Mouse (Mus musculus): ENCODE data around the gene Bckdk. TPM values are rescaled to one million over a fixed set of nuclear protein-coding genes. Genes with fewer than 3 reads are reported as not detected.
A peak's percentile ranks its signal among the peaks of the same experiment; 100 is the strongest.

Gene Bckdk
- 202 and 239 TPM in 2 replicates for polyA plus RNA-seq (2012; ENCODE audit: insufficient read depth, insufficient read length, missing spikeins)

DNA sequence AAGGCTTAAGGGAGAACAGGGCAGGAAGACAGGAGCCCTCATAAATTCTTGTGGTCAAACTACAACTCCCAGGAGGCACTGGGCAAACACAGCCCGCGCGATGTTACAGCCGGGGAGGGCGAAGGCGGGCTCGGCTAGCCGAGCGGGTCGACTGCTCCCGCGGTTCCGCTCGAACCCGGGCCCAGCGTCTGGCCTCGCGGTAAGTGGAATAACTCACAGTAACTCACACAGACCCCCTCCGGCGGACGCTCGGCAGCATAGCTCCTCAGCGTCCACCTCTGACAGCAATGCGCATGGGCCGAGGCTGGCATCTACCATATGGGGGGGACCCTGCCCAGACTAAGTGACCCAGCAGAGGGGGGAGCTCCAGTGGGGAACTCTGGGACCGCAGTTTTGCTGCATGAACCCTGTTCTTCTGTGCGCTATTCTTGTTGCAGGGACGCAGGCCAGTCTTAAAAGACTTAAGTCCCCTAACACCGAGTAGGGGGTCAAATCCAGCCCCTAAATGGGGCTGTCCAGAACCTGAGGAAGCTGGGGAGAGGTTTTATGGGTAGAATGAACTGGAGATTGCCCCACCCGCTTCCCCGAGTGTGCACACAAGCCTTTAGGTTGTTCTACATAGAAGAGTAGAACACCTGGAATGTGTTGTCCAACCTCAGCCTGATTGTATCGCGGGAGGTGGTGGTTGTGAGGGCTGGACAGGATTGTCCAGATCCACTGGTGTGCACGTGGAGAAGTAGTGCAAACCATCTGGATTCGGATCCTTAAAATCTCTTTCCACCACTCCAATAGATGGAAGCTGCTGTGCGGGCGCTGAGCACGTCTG lies at the start of gene Bckdk:
Gene Bckdk (plus strand): TSS at position 112 of the 826 bp plus-strand sequence.
- H3K4me3 ChIP-seq (ENCODE audit: insufficient read depth, low read depth, low read length) = peak within 1 kb of the TSS; percentile 76
- H3K27ac ChIP-seq (replicated peaks; ENCODE audit: low read depth, low read length) = peak within 1 kb of the TSS; percentile 52
- H3K4me1 ChIP-seq (ENCODE audit: control insufficient read depth, insufficient read depth, insufficient read length, low read length) = peaks cover 6% of the 10 kb centered on the region

DNA sequence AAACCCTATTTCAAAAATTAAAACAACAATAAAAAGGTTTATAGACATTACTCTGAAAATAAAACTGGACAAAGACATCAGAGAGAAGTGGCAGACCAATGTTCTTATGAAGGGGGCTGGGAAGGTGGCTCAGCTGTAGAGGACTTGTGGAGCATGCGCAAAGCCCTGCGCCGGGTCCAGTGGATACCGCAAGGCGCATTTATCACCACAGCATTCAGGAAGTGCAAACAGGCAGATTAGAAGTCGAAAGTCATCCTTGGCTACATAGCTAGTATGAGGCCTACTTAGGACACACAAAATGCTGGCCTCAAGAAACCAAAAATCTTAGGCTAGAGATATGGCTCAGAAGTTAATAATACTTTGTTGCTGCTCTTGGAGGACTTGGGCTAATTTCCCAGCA lies 45.6 kb upstream of the Bckdk start:
- no peak overlapping the region for H3K27ac ChIP-seq (replicated peaks; ENCODE audit: low read depth, low read length)
- no peak overlapping the region for H3K4me3 ChIP-seq (ENCODE audit: insufficient read depth, low read depth, low read length)
- no peaks in the 10 kb centered on the region for H3K4me1 ChIP-seq (ENCODE audit: control insufficient read depth, insufficient read depth, insufficient read length, low read length)

DNA sequence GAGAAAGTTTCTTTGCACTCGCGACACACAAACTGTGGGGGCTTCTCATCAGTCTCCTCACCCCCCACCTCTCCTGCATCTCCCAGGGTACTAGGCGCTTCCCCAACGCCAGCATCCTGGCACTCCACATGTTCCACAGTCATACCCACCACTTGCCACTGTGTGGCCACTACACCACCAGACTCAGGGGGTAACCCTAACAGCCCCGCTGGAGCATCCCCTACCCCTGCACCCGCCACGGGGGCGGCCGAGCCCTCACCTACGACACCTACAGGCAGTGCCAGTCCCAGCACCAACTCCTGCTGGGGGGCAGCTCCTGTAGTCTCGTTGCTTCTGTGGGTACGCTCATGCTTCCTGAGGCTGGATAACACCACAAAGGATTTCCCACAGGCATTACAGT lies 37.4 kb upstream of the Bckdk start:
- no peak overlapping the region for H3K4me3 ChIP-seq (ENCODE audit: insufficient read depth, low read depth, low read length)
- H3K4me1 ChIP-seq (ENCODE audit: control insufficient read depth, insufficient read depth, insufficient read length, low read length) = no peaks in the 10 kb centered on the region
- no peak overlapping the region for H3K27ac ChIP-seq (replicated peaks; ENCODE audit: low read depth, low read length)

DNA sequence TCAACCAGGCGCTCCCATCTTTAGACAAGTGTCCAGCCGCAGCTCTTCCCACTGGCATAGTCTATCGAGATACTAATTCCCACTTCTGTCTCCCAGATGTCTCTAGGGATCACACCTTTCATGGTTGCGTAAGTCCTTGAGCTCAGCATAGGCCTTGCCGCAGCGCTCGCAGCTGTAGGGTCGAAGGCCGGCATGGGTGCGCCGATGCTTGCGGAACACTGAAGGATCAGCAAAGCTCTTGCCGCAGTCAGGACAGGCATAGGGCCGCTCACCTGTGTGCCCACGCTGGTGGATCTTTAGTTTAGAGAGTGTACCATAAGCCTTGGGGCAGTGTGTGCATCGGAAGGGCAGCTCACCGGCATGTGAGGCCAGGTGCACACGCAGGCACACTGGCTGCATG lies 36.2 kb upstream of the Bckdk start:
- H3K4me1 ChIP-seq (ENCODE audit: control insufficient read depth, insufficient read depth, insufficient read length, low read length) = no peaks in the 10 kb centered on the region
- no peak overlapping the region for H3K27ac ChIP-seq (replicated peaks; ENCODE audit: low read depth, low read length)

DNA sequence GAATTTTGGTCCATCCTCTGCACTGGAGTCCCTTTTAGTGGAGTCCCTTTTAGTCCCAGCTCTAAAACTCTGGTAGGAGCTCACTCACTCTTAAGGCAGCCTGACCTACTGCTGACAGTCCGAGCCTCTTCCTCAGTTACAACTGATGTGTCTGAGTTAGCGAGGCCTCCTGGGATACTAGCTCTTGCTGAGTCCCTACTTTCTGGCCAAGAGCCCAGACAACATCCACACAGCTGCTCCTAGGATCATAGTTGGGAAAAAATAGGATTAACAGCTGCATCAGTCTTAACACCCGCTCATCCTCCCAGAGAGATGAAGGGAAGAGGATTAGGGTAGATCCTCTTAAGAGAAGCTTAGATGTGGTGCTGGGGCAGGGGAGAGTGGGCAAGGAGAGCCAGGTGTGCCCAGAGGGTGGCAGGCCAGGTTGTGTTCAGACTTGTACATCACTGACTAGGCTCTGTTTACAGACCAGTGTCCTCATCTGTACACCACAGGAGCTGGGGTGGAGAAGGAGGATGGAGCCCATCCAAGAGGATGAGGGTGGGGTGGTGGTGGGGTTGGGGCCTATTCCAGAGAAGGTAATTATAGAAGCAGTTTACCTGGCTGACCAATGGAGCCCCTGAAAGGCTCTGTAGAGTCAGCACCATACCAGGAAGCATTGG lies 34.6 kb upstream of the Bckdk start:
- H3K4me1 ChIP-seq (ENCODE audit: control insufficient read depth, insufficient read depth, insufficient read length, low read length) = no peaks in the 10 kb centered on the region
- H3K27ac ChIP-seq (replicated peaks; ENCODE audit: low read depth, low read length) = no peak overlapping the region
- H3K4me3 ChIP-seq (ENCODE audit: insufficient read depth, low read depth, low read length) = no peak overlapping the region

More for the DNA sequence above, 36.2 kb upstream of the Bckdk start:
- no peak overlapping the region for H3K4me3 ChIP-seq (ENCODE audit: insufficient read depth, low read depth, low read length)

DNA sequence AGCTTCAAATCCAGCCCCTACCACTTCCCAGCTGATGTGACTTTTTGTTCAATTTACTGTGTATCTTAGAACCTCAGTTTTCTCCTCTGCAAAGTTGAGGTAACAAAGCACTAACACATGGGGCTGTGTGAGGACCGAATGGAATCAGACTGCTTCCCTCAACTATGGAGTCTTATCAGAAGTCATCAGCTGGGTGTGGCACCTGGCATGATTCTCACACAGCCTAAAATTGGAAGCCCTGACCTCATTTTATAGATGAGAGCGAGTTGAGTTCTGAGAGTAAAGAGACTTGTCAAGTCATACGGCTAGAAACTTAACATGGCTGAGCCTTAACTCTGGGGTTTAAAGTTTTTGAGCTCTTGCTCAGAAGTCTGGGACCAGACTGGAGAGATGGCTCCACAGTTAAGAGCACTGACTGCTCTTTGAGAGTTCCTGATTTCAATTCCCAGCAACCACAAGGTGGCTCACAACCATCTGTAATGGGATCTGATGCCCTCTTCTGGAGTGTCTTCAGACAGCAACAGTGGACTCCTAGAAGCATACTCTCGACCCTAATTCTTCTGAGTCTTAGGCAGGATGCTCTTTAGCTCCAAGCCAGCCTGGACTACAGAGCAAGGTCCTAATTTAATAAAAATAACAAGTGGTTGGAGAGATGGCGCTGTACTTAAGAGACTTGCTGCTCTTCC lies 33.6 kb upstream of the Bckdk start:
- Histone ChIP-seq H3K4me3 (ENCODE audit: insufficient read depth, low read depth, low read length) (no peak overlapping the region), H3K27ac (replicated peaks; ENCODE audit: low read depth, low read length) (no peak overlapping the region), H3K4me1 (ENCODE audit: control insufficient read depth, insufficient read depth, insufficient read length, low read length) (no peaks in the 10 kb centered on the region; the same call in 1 of the 2 replicates)

DNA sequence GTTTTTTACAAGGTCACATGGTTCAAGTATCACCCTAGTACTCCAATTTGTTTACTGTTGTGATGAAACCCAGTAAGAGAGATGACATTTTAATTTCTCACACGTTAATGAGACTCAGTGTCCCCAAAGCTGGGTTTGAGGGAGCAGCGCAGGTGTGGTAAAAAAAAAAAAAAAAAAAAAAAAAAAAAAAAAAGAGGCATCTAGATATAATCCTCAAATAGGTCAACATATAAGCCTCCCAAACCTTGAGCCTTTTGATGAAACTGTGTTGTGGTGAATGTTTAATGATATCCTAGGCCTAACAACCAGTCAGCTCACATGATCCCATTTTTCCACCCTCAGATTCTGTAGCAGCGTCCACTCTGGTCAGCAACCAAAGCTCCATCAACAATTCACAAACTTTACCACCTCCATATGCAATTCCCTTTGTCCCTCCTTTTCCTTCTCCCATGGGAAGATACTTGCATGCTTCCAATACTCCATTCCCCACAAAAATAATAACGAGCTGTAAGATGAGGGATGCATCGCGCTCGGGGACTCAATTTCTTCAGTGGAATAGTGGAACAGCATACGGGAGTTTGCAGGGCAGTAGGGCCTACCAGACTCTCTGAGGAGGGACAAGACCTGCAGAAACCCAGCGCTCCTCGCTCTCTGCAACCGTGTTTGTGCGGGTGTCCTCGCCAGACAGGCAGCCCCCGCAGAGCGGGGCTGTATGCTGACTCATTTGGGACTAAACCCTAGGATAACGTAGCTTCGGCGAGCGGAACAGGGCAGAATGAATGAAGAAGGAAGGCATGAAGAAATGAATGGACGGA lies 28.9 kb upstream of the Bckdk start:
- H3K4me1 ChIP-seq (ENCODE audit: control insufficient read depth, insufficient read depth, insufficient read length, low read length) = no peaks in the 10 kb centered on the region; the same call in 1 of the 2 replicates
- H3K27ac ChIP-seq (replicated peaks; ENCODE audit: low read depth, low read length) = no peak overlapping the region; the same call in 1 of the 2 replicates
- peak overlapping the region; percentile 85 for H3K4me3 ChIP-seq (ENCODE audit: insufficient read depth, low read depth, low read length)

DNA sequence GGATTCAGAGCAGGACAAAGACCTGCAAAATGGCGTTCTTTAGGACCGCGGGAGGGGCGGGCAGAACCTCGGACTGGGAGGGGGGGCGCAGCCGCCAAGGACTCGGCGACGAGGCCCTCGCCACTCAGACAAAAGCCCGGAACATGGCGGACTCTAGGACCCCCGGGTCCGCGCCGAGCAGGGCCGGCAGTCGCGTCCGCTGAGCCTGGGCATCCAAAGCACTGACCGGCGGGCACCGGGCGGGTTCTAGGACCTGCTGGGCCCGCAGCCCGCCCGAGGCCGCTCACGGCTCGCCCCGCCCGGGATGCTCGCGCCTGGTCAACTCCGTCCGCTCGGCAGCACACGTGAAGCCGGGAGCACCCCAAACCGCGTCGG lies 28.3 kb upstream of the Bckdk start:
- Histone ChIP-seq H3K4me3 (ENCODE audit: insufficient read depth, low read depth, low read length) (peak overlapping the region; percentile 85), H3K27ac (replicated peaks; ENCODE audit: low read depth, low read length) (peak overlapping the region; percentile 87), H3K4me1 (ENCODE audit: control insufficient read depth, insufficient read depth, insufficient read length, low read length) (no peaks in the 10 kb centered on the region; the same call in 1 of the 2 replicates)

DNA sequence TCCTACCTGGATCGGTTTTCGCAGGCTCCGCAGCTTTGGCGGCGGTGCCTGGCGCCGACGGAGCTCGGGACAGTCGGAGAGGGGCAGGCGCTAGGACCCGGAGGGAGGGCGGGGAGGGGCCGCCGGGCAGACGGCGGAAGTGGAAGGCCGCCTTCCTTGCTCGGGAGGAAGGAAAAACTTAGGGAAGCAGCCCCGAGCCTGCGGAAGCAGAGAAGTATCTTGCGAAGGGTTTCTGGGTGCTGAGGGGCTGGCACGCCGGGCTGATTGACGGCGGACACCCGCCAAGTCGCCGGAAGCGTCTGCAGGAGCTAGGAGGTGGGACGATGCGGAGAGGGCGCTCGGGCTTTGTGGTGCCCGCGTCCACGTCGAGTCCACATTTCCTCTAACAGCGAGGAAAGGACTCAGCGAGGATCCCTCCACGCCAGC lies 27.8 kb upstream of the Bckdk start, which contains the start of gene Zfp646:
Gene Zfp646 (plus strand): TSS at position 181 of the 426 bp plus-strand sequence.
- Histone ChIP-seq H3K27ac (replicated peaks; ENCODE audit: low read depth, low read length) (peak within 1 kb of the TSS; percentile 96), H3K4me3 (ENCODE audit: insufficient read depth, low read depth, low read length) (peak within 1 kb of the TSS; percentile 85), H3K4me1 (ENCODE audit: control insufficient read depth, insufficient read depth, insufficient read length, low read length) (no peaks in the 10 kb centered on the region; the same call in 1 of the 2 replicates)

DNA sequence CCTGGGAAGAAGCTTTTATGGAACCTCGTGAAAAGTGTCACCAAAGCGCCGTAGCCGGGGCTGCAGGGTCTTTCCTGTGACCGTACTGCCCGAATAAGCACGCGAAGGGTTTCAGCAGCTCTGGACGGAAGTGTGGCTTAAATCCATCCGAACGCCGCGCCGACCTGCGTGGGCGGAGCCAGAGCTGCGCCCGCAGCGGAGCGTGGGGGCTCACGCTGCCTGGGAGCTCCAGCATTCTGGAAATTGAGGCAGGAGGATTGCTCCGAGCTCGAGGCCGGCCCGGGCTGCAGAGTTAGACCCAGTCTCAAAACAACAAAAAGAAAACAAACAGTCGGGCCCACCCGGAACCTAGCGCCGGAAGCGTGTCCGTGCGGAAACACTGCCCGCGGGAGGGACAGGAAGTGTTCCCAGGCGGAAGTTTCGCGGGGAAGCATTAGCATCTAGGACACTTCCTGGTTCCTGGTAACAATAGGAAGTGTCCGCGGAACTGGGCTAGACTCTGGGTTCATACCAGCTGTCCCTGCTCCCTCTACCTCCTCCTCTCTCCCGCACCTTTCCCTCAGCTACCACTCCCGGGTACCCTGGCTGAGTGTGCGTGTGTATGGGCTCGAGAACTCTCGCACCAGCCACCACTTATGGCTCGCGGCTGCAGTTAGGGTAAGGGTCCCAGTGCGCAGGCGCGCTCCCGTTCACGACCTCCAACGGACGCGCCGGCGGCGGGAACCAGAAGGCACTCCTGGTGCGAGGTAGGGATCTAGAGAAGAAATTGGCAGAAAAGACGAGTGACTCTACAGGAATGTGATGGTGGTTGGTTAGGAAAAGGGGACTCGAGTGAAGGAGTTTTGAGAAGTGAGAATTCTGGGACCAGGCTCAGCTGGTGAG lies 27.2 kb upstream of the Bckdk start, which contains the start of gene Zfp668:
Gene Zfp668 (minus strand): TSS at position 362 of the 882 bp plus-strand sequence.
- peak within 1 kb of the TSS; percentile 96 for H3K27ac ChIP-seq (replicated peaks; ENCODE audit: low read depth, low read length)
- peak within 1 kb of the TSS; percentile 85 for H3K4me3 ChIP-seq (ENCODE audit: insufficient read depth, low read depth, low read length)
- no peaks in the 10 kb centered on the region; the same call in 1 of the 2 replicates for H3K4me1 ChIP-seq (ENCODE audit: control insufficient read depth, insufficient read depth, insufficient read length, low read length)

DNA sequence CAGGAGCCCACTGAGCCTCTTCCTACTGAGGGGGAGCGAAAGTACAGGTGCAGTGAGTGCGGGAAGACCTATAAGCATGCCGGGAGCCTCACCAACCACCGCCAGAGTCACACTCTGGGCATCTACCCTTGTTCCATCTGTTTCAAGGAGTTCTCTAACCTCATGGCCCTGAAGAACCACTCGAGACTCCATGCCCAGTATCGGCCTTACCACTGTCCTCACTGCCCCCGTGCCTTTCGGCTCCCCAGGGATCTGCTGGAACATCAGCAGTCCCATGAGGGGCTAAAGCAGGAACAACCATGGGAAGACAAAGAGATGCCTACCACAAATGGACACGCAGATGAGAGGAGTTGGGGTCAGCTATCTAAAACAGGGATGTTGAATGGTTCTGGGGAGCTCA lies 24.6 kb upstream of the Bckdk start:
- Histone ChIP-seq H3K27ac (replicated peaks; ENCODE audit: low read depth, low read length) (no peak overlapping the region), H3K4me3 (ENCODE audit: insufficient read depth, low read depth, low read length) (no peak overlapping the region)

DNA sequence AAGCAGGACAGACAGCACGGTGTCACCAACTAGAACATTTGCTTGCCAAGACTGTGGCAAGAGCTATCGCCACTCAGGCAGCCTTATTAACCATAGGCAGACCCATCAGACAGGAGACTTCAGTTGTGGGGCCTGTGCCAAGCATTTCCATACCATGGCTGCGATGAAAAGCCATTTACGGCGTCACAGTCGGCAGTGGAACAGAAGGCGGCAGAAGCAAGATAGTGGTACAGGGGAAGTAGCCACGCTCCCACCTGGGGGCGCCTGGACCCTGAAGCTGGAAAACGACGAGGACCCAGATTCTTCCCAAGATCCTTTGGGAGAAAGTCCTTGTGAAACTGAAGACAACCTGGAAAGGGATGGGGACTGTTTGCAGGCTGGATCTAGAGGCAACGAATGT lies 23.5 kb upstream of the Bckdk start:
- H3K4me1 ChIP-seq (ENCODE audit: control insufficient read depth, insufficient read depth, insufficient read length, low read length) = no peaks in the 10 kb centered on the region
- no peak overlapping the region for H3K27ac ChIP-seq (replicated peaks; ENCODE audit: low read depth, low read length)
- H3K4me3 ChIP-seq (ENCODE audit: insufficient read depth, low read depth, low read length) = no peak overlapping the region

More for the DNA sequence above, 24.6 kb upstream of the Bckdk start:
- no peaks in the 10 kb centered on the region; the same call in 1 of the 2 replicates for H3K4me1 ChIP-seq (ENCODE audit: control insufficient read depth, insufficient read depth, insufficient read length, low read length)

DNA sequence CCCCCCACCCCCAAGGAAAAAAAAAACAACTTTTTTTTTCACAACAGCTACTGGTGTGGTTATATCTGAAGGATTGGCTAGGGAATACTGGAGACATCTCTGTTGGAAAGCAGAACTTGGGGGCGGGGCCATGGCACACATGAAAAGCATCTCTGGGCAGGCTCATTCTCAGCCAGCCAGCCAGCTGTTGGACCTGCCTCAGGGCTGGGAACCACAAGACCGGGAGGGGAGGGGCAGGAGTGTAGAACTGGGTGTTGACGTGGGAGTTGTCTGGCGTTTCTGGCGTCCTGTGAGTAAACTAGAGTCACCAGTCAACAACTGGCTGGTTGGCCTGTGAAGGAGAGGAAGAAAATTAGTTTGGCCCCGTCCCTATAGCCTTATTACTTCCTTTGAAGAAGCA lies 17.9 kb upstream of the Bckdk start:
- Histone ChIP-seq H3K27ac (replicated peaks; ENCODE audit: low read depth, low read length) (no peak overlapping the region), H3K4me3 (ENCODE audit: insufficient read depth, low read depth, low read length) (no peak overlapping the region), H3K4me1 (ENCODE audit: control insufficient read depth, insufficient read depth, insufficient read length, low read length) (no peaks in the 10 kb centered on the region)
